Mouse (Mus musculus): ENCODE measurements around the gene Sult2b1. TPM values are rescaled to one million over a fixed set of nuclear protein-coding genes. Genes with fewer than 3 reads are reported as not detected.

The Sult2b1 gene
- total RNA-seq, 2 experiments from 2014 or later, result 11.4 to 13.8 TPM

GRCm38 (mm10) chr7:45782271-45782670, 2.2 kb downstream of the Sult2b1 start:
- intact Hi-C loops (cut with DNase I), result no loop called here
- no peak for DNase-seq (ENCODE audit: low spot score in 2 of 2)

DNA sequence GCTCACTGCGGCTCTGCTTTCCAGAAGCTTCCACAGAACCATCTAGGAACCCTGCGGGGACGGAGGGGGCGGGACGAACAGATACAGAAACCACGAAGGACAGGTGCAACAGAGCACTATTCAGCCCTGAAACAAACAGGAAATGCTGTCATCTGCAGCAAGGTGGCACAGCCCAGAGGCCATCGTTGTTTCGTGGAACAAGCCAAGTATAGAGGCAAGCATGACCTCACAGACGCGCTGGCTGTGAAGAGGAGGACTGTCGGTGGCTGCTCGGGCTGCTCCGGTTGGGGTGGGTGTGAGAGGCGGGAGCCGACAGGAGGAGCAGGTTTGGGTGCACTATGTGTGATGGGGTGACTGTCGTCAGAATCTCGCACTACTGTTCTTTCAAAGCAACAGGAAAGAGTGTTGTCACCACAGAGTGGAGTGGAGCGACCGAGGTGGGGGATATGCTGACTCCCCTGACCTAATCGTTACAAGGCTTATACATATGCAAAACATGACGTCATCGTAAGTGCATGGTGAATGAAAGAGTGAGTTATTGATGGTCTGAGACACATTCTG, 5.3 kb downstream of the Sult2b1 start:
- intact Hi-C loops (cut with DNase I), result no loop called here
- DNase-seq (ENCODE audit: low spot score in 2 of 2), result no peak

GRCm38 (mm10) chr7:45775237-45775636, 9.2 kb downstream of the Sult2b1 start:
- no peak for DNase-seq (ENCODE audit: low spot score in 2 of 2)
- intact Hi-C loops (cut with DNase I), result no loop called here

GRCm38 (mm10) chr7:45771101-45771500, 13.4 kb downstream of the Sult2b1 start:
- no peak for DNase-seq (ENCODE audit: low spot score in 2 of 2)
- intact Hi-C loops (cut with DNase I), result no loop called here

DNA sequence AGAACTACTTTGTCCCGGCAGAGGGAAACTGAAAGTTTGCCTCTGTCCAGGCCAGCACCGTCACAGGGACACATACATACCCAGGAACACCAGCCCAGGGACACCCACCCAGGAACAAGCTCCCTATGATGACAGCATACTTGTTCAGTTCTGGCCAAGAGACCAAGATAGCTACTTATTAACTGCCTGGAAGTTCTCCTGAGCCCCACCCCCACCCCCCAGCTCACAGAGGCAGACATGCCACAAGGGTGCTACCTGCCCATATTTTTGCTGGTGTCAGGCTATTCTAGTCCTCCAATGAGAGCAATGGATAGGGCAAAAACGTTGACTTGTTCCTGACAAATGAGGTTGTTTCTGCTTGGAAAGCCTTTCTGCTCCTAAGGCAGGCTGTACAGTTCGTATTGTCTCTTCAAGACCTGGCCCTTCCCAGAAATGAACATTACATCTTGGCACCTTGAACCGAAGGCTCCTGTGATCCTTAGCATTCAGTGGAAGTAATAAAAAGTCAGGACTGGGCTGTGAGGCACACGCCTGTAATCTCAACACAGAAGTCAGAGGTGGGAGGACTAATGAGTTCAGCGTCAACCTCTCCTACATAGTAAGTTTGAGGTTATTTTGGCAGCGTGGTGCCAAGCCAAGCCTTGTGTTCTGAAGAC, 13.9 kb downstream of the Sult2b1 start:
- intact Hi-C loops (cut with DNase I), result no loop called here
- DNase-seq (ENCODE audit: low spot score in 2 of 2), result no peak

GRCm38 (mm10) chr7:45767500-45767899, 17.0 kb downstream of the Sult2b1 start:
- no peak for DNase-seq (ENCODE audit: low spot score in 2 of 2)
- intact Hi-C loops (cut with DNase I), result no loop called here

DNA sequence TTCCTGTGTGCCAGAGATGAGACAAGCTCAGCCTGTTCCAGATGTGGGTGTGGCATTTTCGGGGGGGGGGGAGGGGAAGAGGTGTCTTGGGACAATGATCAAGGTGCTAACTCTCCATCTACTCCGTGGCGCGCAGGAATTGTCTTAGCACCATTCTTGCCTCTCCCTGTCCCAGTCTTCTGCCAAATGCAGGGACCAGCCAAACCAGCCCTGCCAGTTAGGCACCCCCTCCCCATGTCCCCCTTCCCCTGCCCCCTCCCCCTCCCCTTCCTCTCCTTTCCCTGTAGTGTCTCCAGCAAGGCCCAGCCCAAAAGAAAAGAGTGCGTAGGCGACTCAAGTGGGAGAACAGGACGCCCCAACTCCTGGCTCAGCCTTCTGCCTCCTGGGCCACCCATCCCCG, 17.7 kb downstream of the Sult2b1 start:
- DNase-seq (ENCODE audit: low spot score in 2 of 2), result no peak
- intact Hi-C loops (cut with DNase I), result no loop called here

DNA sequence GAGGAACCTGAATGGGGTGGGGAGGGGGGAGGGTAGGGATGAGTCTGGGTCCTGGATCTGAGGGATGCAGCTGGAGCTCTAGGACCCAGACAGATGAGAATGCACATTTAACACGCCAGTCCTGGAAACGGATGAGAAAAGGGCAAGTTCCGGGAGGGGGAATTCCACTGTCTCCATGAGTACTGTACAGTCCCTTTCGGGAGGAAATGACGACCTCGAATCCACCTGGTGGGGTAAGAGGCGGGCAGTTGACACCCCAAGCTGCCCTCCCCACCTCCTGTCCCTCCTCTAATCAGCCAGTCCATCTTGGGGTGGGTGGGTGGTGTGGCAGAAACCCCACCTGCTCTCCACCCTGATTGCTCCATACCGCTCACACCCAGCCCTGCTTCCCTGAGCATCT, 18.5 kb downstream of the Sult2b1 start:
- intact Hi-C loops (cut with DNase I), result no loop called here
- no peak for DNase-seq (ENCODE audit: low spot score in 2 of 2)

DNA sequence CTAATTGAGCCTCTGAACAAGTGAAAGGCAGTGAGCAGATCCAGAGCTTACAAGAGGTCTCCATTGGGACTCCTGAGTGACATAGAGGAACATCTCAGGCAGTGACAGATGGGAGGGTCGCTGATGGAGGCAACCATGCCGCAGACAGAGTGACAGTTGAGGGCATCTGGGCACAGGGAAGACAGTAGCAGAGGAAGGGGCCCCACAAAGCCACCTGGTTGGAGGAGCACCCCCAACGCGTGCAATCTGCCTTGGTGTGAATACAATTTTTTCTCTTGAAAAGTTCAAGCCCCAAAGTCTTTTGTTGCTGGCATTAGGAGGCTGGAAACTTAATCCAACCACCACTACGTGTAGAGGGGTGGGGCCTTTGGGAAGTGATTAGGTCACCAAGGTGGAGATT, 24.3 kb downstream of the Sult2b1 start:
- intact Hi-C loops (cut with DNase I), result no loop called here
- DNase-seq (ENCODE audit: low spot score in 2 of 2), result no peak

- DNase-seq (ENCODE audit: low spot score in 2 of 2), result peak in 1 of 2 experiments; percentile 23
- intact Hi-C loops (cut with DNase I), result no loop called here
Measured at GRCm38 (mm10) chr7:45759400-45759799, 25.1 kb downstream of the Sult2b1 start.

DNA sequence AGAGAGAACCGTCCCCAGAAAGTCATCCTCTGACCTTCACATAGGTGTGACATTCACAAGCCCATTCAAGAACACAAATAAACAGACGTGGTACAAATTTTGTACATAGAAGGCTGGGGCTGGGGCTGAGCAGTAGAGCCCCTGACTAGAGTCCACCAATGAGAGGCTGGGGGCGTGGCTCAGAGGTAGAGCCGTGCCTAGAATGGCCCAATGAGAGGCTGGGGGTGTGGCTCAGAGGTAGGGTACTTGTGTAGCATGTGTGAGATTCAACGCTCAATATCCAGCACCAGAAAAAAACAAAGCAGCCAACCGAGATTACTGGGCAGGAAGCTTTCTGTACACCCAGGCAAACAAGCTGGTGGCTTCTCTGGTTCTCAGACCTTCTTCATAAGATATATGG, 28.8 kb downstream of the Sult2b1 start:
- no peak for DNase-seq (ENCODE audit: low spot score in 2 of 2)
- intact Hi-C loops (cut with DNase I), result no loop called here

DNA sequence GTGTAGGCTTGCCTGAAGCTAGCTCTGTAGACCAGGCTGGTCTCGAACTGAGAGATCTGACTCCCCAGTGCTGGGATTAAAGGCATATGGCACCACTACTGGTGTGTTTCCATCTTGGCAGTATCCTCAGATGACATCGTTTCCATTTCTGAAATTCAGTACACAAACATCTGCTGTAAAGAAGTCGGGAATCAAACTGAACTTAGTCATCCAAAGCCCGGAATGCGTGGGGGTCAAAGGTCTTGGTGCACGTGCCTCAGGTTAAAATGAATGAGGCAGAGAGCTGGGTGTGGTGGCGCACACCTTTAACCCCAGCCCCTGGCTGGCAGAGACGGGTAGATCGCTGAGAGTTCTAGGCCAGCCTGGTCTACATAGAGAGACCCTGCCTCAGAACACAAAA, 34.3 kb downstream of the Sult2b1 start:
- intact Hi-C loops (cut with DNase I), result no loop called here
- DNase-seq (ENCODE audit: low spot score in 2 of 2), result no peak

DNA sequence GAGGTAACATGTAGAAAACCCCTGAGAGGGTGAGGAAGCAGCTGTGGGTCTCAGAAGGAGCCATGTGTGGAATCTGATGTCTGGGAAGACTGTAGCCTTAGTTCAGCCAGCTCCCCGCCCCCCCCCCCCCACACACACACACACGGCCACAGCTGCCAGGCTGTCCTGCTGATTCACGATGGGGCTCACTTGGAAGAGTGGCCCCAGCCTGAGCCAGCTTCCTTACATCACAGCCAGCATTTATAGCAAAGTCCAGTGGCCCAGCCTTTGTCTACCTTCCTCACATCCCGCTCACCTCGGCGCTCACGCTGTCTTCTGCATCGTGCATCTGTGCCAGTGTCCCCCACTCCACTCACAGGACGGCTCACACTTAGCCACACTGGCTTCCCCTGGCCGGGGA, 35.1 kb downstream of the Sult2b1 start:
- intact Hi-C loops (cut with DNase I), result no loop called here
- no peak for DNase-seq (ENCODE audit: low spot score in 2 of 2)

DNA sequence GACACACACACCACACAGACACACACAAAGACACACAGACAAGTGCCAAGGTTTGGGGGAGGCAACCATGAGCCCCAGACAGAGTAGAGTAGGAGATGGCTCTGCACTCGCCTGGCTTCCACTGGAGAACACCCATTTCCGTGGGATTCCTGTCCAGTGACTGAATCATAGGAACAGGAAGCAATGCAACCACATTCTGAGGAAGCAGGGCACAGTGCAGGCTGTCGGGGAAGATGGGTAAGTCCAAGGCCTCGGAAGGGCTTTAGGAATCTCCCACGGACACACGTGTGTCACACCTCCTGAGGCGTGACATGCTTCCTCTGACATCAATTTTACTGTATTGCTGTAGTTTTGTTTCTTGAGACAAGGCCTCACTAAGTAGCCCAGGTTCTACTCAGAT, 36.4 kb downstream of the Sult2b1 start:
- DNase-seq (ENCODE audit: low spot score in 2 of 2), result no peak
- intact Hi-C loops (cut with DNase I), result no loop called here

DNA sequence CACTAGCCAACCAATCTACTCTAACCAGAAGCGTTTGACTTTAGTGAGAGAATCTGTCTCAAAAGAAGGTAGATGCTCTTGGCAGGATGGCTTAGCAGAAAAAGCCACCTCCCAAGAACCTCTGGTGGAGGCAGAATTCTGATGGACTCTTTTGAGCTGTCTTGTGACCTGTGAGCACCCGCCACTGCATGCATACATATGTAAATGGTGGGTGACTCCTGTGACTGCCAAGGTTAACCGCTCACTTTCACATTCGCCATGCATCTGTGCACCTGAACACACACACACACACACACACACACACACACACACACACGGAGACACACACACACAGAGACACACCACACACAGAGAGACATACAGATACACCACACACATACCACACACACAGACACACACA, 37.0 kb downstream of the Sult2b1 start:
- intact Hi-C loops (cut with DNase I), result no loop called here
- DNase-seq (ENCODE audit: low spot score in 2 of 2), result no peak

GRCm38 (mm10) chr7:45746518-45746917, 38.0 kb downstream of the Sult2b1 start:
- intact Hi-C loops (cut with DNase I), result no loop called here
- DNase-seq (ENCODE audit: low spot score in 2 of 2), result no peak

DNA sequence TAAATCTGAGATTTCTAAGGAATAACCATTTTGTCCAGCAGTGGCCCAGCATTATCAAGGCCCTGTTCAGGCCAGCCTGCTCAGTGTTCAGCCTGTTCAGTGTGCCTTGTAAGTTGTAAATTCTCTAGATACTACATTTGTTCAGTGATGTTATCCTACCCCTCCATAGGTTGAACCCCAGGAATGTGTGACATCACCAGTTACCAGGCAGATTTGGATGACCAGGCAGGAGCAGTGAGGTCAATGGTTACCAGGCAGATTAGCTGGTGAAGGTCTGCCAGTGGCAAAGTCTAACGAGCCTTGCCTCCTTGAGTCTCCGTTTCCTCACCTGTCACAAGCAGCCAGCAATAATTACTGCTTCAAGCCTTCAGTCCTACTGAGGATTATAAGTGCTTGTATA, 40.1 kb downstream of the Sult2b1 start:
- intact Hi-C loops (cut with DNase I), result no loop called here
- DNase-seq (ENCODE audit: low spot score in 2 of 2), result peak; percentile 58 to 75

DNA sequence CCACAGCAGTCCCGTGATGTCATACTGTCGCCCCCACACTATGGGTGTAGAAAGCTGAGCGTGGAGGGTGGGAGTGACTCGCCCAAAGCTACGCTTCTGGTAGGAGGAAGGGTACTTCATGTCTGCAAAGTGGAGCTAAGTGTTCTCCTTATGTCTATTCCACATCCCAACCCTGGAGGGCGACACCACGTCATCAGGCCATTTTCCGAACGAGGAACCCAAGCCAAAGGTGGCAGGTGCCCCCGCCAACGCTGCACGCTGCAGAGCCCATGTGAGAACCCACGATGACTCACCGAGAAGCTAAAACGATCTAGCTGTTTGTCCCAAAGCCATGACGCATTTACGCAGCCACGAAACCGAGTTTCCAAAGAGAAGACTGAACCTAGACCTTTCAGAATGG, 42.1 kb downstream of the Sult2b1 start:
- intact Hi-C loops (cut with DNase I), result loop anchor here (1.0 kb wide), 1 partner anchor 42 kb away; the partner anchor contains the start of gene Sult2b1
- DNase-seq (ENCODE audit: low spot score in 2 of 2), result peak; percentile 84 to 88

- intact Hi-C loops (cut with DNase I), result loop anchor here (1.0 kb wide), 1 partner anchor 43 kb away; the partner anchor contains the start of gene Sult2b1
- DNase-seq (ENCODE audit: low spot score in 2 of 2), result peak; percentile 32 to 56
Measured at GRCm38 (mm10) chr7:45741777-45742176, 42.7 kb downstream of the Sult2b1 start.

DNA sequence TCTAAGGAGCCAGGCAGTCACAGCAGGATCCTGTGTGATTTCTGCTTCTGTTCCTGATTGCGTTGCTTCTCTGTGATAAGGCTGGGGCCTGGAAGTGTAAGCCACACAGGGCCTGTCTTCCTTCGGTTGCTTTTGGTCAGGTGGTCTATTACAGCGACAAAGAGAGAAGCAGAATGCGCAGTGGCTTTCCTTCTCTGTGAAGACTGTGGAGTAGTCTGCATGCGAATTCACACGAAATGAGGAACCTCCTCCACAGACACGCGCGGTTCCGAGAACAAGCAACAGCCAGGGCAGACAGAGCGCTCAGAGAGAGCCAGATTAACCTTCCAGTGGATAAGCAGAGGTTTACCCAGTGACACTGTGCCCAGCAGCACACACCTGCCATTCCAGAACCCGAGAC, 43.2 kb downstream of the Sult2b1 start:
- peak in 1 of 2 experiments; percentile 35 for DNase-seq (ENCODE audit: low spot score in 2 of 2)
- intact Hi-C loops (cut with DNase I), result no loop called here

- DNase-seq (ENCODE audit: low spot score in 2 of 2), result no peak
- intact Hi-C loops (cut with DNase I), result loop anchor here (1.0 to 5.0 kb wide), 3 partner anchors 60 to 267 kb away; no protein-coding TSS in a partner anchor
Measured at GRCm38 (mm10) chr7:45739820-45740219, 44.6 kb downstream of the Sult2b1 start.
